In the genomic region with DNA sequence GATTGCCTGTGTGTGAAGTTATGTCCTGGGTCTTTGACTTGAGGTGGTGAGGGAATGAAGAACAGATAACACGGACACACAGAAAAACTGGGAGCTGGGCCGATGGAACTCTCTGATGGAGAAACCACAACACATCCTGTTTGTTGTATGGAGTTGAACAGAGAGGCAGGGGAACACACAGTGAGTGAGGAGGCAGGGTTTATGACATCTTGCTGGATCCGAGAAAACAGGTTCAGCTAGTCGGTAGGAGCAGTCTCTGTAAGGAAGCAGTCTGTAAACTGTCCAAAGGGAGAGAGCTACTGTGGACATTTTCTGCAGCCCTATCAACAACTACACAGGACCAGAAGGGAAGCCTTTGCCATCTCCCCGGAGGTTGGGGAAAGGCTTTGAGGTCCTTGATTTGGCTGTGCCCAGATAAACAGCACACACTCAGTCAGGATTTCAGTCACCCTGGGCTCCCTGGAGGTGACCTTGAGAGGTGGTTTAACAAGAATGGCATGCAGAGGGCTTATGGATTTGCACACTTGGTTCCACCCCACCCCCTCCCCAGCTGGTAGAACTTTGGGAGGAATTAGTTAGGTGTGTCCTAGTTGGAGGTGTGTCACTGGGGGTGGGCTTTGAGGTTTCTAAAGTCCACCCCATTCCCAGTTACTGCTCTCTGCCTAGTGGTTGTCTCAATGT, we compare ENCODE assay signal across 20 mouse cellular contexts. TPM values are rescaled to one million over a fixed set of nuclear protein-coding genes. Genes with fewer than 3 reads are reported as not detected.
DNase-seq lines count a peak whose midpoint lies in the region; ATAC-seq and TF ChIP-seq lines count a peak whose summit lies in the region.
"Had no signal": no experiment of that assay in that cellular context is flagged by ENCODE, and none has a peak within 500 bp of the region (broad histone marks: within the 10 kb centered on the region; RNA-seq: fewer than 3 reads in every experiment).

No protein-coding gene starts in this region.

- TF ChIP-seq CTCF in heart, postnatal 0 days (IDR thresholded peaks at IDR 0.05; ENCODE audit: low read depth): no peak
- no peak for TF ChIP-seq CTCF in ES-Bruce4 (IDR thresholded peaks at IDR 0.05; ENCODE audit: low read depth, low read length)

- no peak overlapping the region for H3K4me3 ChIP-seq in heart, postnatal 0 days (ENCODE audit: low read depth, low read length)
- H3K4me3 ChIP-seq in ES-Bruce4 (ENCODE audit: low read depth, low read length): no peak overlapping the region
- H3K4me3 ChIP-seq: embryonic facial prominence, embryonic 12.5 days; layer of hippocampus, adult 2 months; left cerebral cortex, adult 2 months; liver, embryonic 12.5 days; lung, embryonic 15.5 days; midbrain, embryonic 12.5 days had no signal

- peaks cover 3% of the 10 kb centered on the region; the same call in 1 of the 2 replicates for H3K4me1 ChIP-seq in heart, postnatal 0 days (ENCODE audit: control insufficient read depth, insufficient read depth)
- no peaks in the 10 kb centered on the region for H3K4me1 ChIP-seq in ES-Bruce4 (ENCODE audit: control insufficient read depth, insufficient read depth, low read length)
- H3K4me1 ChIP-seq: embryonic facial prominence, embryonic 12.5 days; liver, embryonic 12.5 days; lung, embryonic 15.5 days; midbrain, embryonic 12.5 days had no signal

- peak overlapping the region; percentile 54 for H3K27ac ChIP-seq in heart, postnatal 0 days (ENCODE audit: low read depth)
- H3K27ac ChIP-seq in ES-Bruce4 (ENCODE audit: insufficient read depth, low read length): peak overlapping the region; percentile 57
- H3K27ac ChIP-seq: embryonic facial prominence, embryonic 12.5 days; hindbrain, embryonic 14.5 days; layer of hippocampus, adult 2 months; left cerebral cortex, adult 2 months; liver, embryonic 12.5 days; lung, embryonic 15.5 days; macrophage; midbrain, embryonic 12.5 days had no signal

- H3K9ac ChIP-seq in heart, postnatal 0 days (replicated peaks; ENCODE audit: low read depth, low read length): no peak overlapping the region
- H3K9ac ChIP-seq in ES-Bruce4 (ENCODE audit: low read depth, poor library complexity, severe bottlenecking): no peak overlapping the region
- H3K9ac ChIP-seq: embryonic facial prominence, embryonic 12.5 days; hindbrain, embryonic 14.5 days; liver, embryonic 12.5 days; lung, embryonic 15.5 days; midbrain, embryonic 12.5 days had no signal

- H3K9me3 ChIP-seq in heart, postnatal 0 days (replicated peaks; ENCODE audit: control insufficient read depth, low read length): peaks cover 11% of the 10 kb centered on the region
- H3K9me3 ChIP-seq in ES-Bruce4 (replicated peaks; ENCODE audit: control insufficient read depth, insufficient read depth, low read length, poor library complexity, severe bottlenecking): peaks cover 25% of the 10 kb centered on the region
- H3K9me3 ChIP-seq: liver, embryonic 12.5 days had no signal

- WGBS in heart, postnatal 0 days: 45% methylated on average over 5 of the region's 5 CpGs

- H3K4me2 ChIP-seq in heart, postnatal 0 days (ENCODE audit: low read depth, low read length): no peak overlapping the region
- H3K4me2 ChIP-seq: embryonic facial prominence, embryonic 12.5 days; hindbrain, embryonic 14.5 days; liver, embryonic 12.5 days; lung, embryonic 15.5 days; midbrain, embryonic 12.5 days had no signal

- no peaks in the 10 kb centered on the region for H3K27me3 ChIP-seq in heart, postnatal 0 days (ENCODE audit: control insufficient read depth, insufficient read depth, low read length)
- H3K27me3 ChIP-seq in ES-Bruce4 (ENCODE audit: control insufficient read depth, insufficient read depth, low read length, poor library complexity, severe bottlenecking): no peaks in the 10 kb centered on the region
- H3K27me3 ChIP-seq: embryonic facial prominence, embryonic 12.5 days; liver, embryonic 12.5 days; lung, embryonic 15.5 days; midbrain, embryonic 12.5 days had no signal

- peak; percentile 50; the same call in 1 of the 2 replicates for ATAC-seq in heart, postnatal 0 days (ENCODE audit: insufficient read depth, low read depth)
- ATAC-seq: forebrain, embryonic 16.5 days; liver, embryonic 12.5 days had no signal

- no peak for TF ChIP-seq POLR2A in ES-Bruce4 (IDR thresholded peaks at IDR 0.05; ENCODE audit: insufficient read depth, low read length)

- TF ChIP-seq EP300 in heart, postnatal 0 days (IDR thresholded peaks at IDR 0.05; ENCODE audit: low read depth): no peak
- TF ChIP-seq EP300 in ES-Bruce4 (IDR thresholded peaks at IDR 0.05; ENCODE audit: insufficient read depth, low read depth, low read length): no peak

- peaks cover 46% of the 10 kb centered on the region for H3K36me3 ChIP-seq in heart, postnatal 0 days (replicated peaks; ENCODE audit: control insufficient read depth, insufficient read depth, low read length)
- H3K36me3 ChIP-seq in ES-Bruce4 (ENCODE audit: control insufficient read depth, insufficient read depth, low read length, poor library complexity, severe bottlenecking): peaks cover 37% of the 10 kb centered on the region

- peak; percentile 31 to 38 for DNase-seq in adrenal gland, postnatal 36 days
- DNase-seq in adrenal gland, adult 8-10 months: no peak
- DNase-seq in heart, postnatal 0 days (ENCODE audit: low spot score): peak; percentile 26
- no peak for DNase-seq in heart, adult 11 months
- DNase-seq in ZHBTc4 (ENCODE audit: low read depth, low spot score): peak; percentile 67
- no peak for DNase-seq in urinary bladder, postnatal 36 days (ENCODE audit: low spot score in 2 of 2)
- DNase-seq in right cerebral cortex, postnatal 14 days: no peak
- DNase-seq: cerebellum, adult 8-10 months; right cerebral cortex, adult 18-20 months; thymus, adult 18-20 months had no signal

RNA-seq across cellular contexts. Expression of a gene that starts 8.8 kb away (rescaled TPM):
- total RNA-seq in adrenal gland, postnatal 36 days (2021): 1 to 10 TPM; 3.7 to 4.7 TPM
- total RNA-seq in adrenal gland, adult 8-10 months (2022): 1 to 10 TPM; 3.7 to 9.3 (median 5.8) TPM
- total RNA-seq in heart, postnatal 0 days (2014; rRNA removed; ENCODE audit: low replicate concordance): 31.1 and 33.5 TPM in 2 replicates
- polyA plus RNA-seq in heart, postnatal 0 days (2015; fragmentation: Nextera tagmentation; extraction: Ambion mirVana): 11.8 and 14.6 TPM in 2 replicates
- 4.2 and 5.4 TPM in 2 replicates for polyA plus RNA-seq in ES-Bruce4 (2011; ENCODE audit: insufficient read depth, insufficient read length, low read depth, missing spikeins)
- polyA plus RNA-seq: macrophage had no signal

RNA-seq across cellular contexts. Expression of a gene that starts 27.9 kb away (rescaled TPM):
- 10 to 100 TPM; 36.7 to 37.2 TPM for total RNA-seq in adrenal gland, postnatal 36 days (2021)
- 10 to 100 TPM; 36.7 to 47.3 (median 40.5) TPM for total RNA-seq in adrenal gland, adult 8-10 months (2022)
- total RNA-seq in heart, postnatal 0 days (2014; rRNA removed; ENCODE audit: low replicate concordance): 11.6 and 15.8 TPM in 2 replicates
- polyA plus RNA-seq in heart, postnatal 0 days (2015; fragmentation: Nextera tagmentation; extraction: Ambion mirVana): 29.9 and 32.8 TPM in 2 replicates
- polyA plus RNA-seq in ES-Bruce4 (2011; ENCODE audit: insufficient read depth, insufficient read length, low read depth, missing spikeins): 70.9 and 73.3 TPM in 2 replicates

RNA-seq across cellular contexts. Expression of a gene that starts 40.1 kb away (rescaled TPM):
- total RNA-seq in adrenal gland, postnatal 36 days (2021): 10 to 100 TPM; 23.6 to 27.5 TPM
- 10 to 100 TPM; 36.5 to 45.0 (median 38.5) TPM for total RNA-seq in adrenal gland, adult 8-10 months (2022)
- total RNA-seq in heart, postnatal 0 days (2014; rRNA removed; ENCODE audit: low replicate concordance): 40.6 and 46.0 TPM in 2 replicates
- polyA plus RNA-seq in heart, postnatal 0 days (2015; fragmentation: Nextera tagmentation; extraction: Ambion mirVana): 16.2 and 17.1 TPM in 2 replicates
- polyA plus RNA-seq in ES-Bruce4 (2011; ENCODE audit: insufficient read depth, insufficient read length, low read depth, missing spikeins): 14.2 and 15.8 TPM in 2 replicates

Comparison
In these comparisons a context has a peak if more than half of its experiments do, and no peak if none do; other contexts are left out.
1. DNase-seq: peak in adrenal gland, postnatal 36 days (2 of 2), heart, postnatal 0 days (single experiment) and ZHBTc4 (single experiment); none in adrenal gland, adult 8-10 months (single experiment), heart, adult 11 months (single experiment), urinary bladder, postnatal 36 days (0 of 2) and right cerebral cortex, postnatal 14 days (single experiment).